Mouse (Mus musculus) heart, postnatal 0 days (tissue): ENCODE measurements around the gene Rmi2.

Experiments used
- CTCF ChIP-seq: IDR thresholded peaks from 2 replicates; pipeline ENCODE4 v1.5.1; 2016; ENCODE audit warnings: antibody characterized with exemption, control low read depth, low read depth
- EP300 ChIP-seq: IDR thresholded peaks from 2 replicates; pipeline ENCODE4 v1.6.1; 2016; ENCODE audit warnings: antibody characterized with exemption, low read depth

DNA sequence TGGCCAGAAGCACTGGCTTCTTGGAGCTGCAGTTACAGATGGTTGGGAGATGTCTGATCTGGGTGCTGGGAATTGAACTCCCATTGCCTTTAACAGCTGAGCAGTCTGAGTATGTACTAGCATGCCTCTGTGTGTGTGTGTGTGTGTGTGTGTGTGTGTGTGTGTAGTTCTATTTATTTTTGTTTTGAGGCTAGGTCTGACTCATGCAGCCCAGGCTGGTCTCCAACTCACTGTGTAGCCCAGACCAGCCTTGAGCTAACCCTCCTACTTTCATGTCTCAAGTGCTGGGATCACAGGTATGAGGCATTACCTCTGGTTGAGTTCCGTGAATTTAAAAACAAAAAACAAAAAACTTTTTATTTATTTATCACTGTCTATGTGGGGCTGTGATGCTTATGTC lies 10.3 kb upstream of the Rmi2 start:
- TF ChIP-seq CTCF (no peak), EP300 (no peak)
